Mouse (Mus musculus) large intestine, adult 2 months (tissue): ENCODE results near the gene Pelo. TPM values are rescaled to one million over a fixed set of nuclear protein-coding genes. Genes with fewer than 3 reads are reported as not detected.

Experiments
- DNase-seq: peaks from one replicate; pipeline ENCODE4 v3.0.0-alpha.2; 2012; ENCODE audit warnings: low read depth, low spot score
- WGBS: fragments of 180-500 bp; shearing (Covaris S2); methylation state at CpG from one replicate; pipeline ENCODE4 v1.1.7; 2018; 5-methylcytosine and 5-hydroxymethylcytosine counted together
- polyA plus RNA-seq: library from polyadenylated mRNA; depleted of rRNA; stranded (reverse); fragments of >200 nt; gene quantifications from 2 replicates; pipeline ENCODE4 v1.2.3, GENCODE M21; 2012

The Pelo gene
- polyA plus RNA-seq, 1 experiment = 22.6 TPM

GRCm38 (mm10) chr13:115099381-115099780, 9.4 kb upstream of the Pelo start:
- WGBS = 77% methylated on average over 9 of the region's 9 CpGs

GRCm38 (mm10) chr13:115098227-115098626, 8.2 kb upstream of the Pelo start:
- 83% methylated on average over 3 of the region's 3 CpGs for WGBS
- DNase-seq = no peak

More at GRCm38 (mm10) chr13:115099381-115099780, 9.4 kb upstream of the Pelo start:
- DNase-seq = no peak

GRCm38 (mm10) chr13:115096965-115097364, 7.0 kb upstream of the Pelo start:
- no peak for DNase-seq

GRCm38 (mm10) chr13:115096216-115096615, 6.2 kb upstream of the Pelo start:
- DNase-seq = no peak

More at GRCm38 (mm10) chr13:115096965-115097364, 7.0 kb upstream of the Pelo start:
- WGBS = 39% methylated on average over 5 of the region's 5 CpGs

GRCm38 (mm10) chr13:115095392-115095791, 5.4 kb upstream of the Pelo start:
- 38% methylated on average over 2 of the region's 2 CpGs for WGBS
- DNase-seq = no peak

More at GRCm38 (mm10) chr13:115096216-115096615, 6.2 kb upstream of the Pelo start:
- WGBS = 7% methylated on average over 2 of the region's 2 CpGs

GRCm38 (mm10) chr13:115091511-115091910, 1.5 kb upstream of the Pelo start:
- 60% methylated on average over 3 of the region's 3 CpGs for WGBS
- DNase-seq = no peak

- WGBS = 52% methylated on average over 9 of the region's 9 CpGs
- no peak for DNase-seq
Measured at GRCm38 (mm10) chr13:115090977-115091445, 1.0 kb upstream of the Pelo start.

GRCm38 (mm10) chr13:115089395-115090025, 476 bp downstream of the Pelo start:
- 2% methylated on average over 33 of the region's 35 CpGs for WGBS
- no peak for DNase-seq

GRCm38 (mm10) chr13:115089020-115089394, 979 bp downstream of the Pelo start:
- WGBS = 15% methylated on average over 11 of the region's 11 CpGs
- DNase-seq = no peak

- no peak for DNase-seq
- WGBS = 70% methylated on average over 6 of the region's 6 CpGs
Measured at GRCm38 (mm10) chr13:115085974-115086373, 4.0 kb downstream of the Pelo start.

GRCm38 (mm10) chr13:115082339-115082738, 7.6 kb downstream of the Pelo start:
- 67% methylated on average over 7 of the region's 7 CpGs for WGBS
- no peak for DNase-seq

GRCm38 (mm10) chr13:115079996-115080585, 9.9 kb downstream of the Pelo start:
- WGBS = 83% methylated on average over 3 of the region's 3 CpGs
- DNase-seq = no peak

GRCm38 (mm10) chr13:115078997-115079685, 10.8 kb downstream of the Pelo start:
- no peak for DNase-seq
- WGBS = 68% methylated on average over 6 of the region's 6 CpGs

GRCm38 (mm10) chr13:115077346-115078134, 12.4 kb downstream of the Pelo start:
- no peak for DNase-seq
- 76% methylated on average over 9 of the region's 9 CpGs for WGBS

GRCm38 (mm10) chr13:115072386-115072785, 17.6 kb downstream of the Pelo start:
- no peak for DNase-seq
- WGBS = 75% methylated on average over 6 of the region's 6 CpGs

- 77% methylated on average over 3 of the region's 3 CpGs for WGBS
- DNase-seq = no peak
Measured at GRCm38 (mm10) chr13:115071431-115071830, 18.6 kb downstream of the Pelo start.

- DNase-seq = no peak
- WGBS = 83% methylated on average over 1 of the region's 1 CpGs
Measured at GRCm38 (mm10) chr13:115067968-115068330, 22.0 kb downstream of the Pelo start.

- no peak for DNase-seq
- 79% methylated on average over 4 of the region's 4 CpGs for WGBS
Measured at GRCm38 (mm10) chr13:115067324-115067967, 22.5 kb downstream of the Pelo start.

GRCm38 (mm10) chr13:115057555-115057954, 32.4 kb downstream of the Pelo start:
- 72% methylated on average over 5 of the region's 5 CpGs for WGBS

GRCm38 (mm10) chr13:115054783-115055182, 35.2 kb downstream of the Pelo start:
- WGBS = 57% methylated on average over 9 of the region's 9 CpGs
- DNase-seq = no peak

More at GRCm38 (mm10) chr13:115057555-115057954, 32.4 kb downstream of the Pelo start:
- DNase-seq = no peak
